Mouse (Mus musculus): ENCODE measurements at regions not wholly inside any gene's neighbourhood (a gene's known extent, or its start where the extent isn't known, plus 50 kb on each side); places are given as distances from the start of the nearest gene placed in this dataset.
A peak's percentile ranks its signal among the peaks of the same experiment; 100 is the strongest.
"Not testable (repeated sequence)": the region's sequence is repeated elsewhere in the genome, so short reads cannot be mapped to it uniquely, and the experiment has no call there.

DNA sequence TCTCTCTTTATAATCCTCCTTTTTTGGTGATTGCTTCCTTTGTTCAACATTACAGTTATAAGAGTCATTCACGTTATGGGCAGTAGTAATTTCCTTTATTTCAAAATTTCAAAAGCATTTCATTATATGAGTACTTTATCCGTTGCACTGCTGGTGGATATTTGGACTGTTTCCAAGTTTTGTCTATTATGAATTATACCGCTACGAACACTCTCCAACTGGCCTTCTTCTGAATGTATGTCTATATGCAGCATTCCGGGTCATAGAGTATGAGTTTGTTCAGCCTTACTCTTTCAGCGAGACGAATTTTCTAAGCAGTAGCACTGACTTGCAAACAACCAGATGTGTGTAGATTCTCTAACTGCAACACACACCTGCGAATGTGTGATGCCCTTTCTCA lies 57.8 kb downstream of the Dusp6 start:
- no peak for DNase-seq (ENCODE audit: extremely low spot score in 1 of 2, low spot score in 1 of 2)

DNA sequence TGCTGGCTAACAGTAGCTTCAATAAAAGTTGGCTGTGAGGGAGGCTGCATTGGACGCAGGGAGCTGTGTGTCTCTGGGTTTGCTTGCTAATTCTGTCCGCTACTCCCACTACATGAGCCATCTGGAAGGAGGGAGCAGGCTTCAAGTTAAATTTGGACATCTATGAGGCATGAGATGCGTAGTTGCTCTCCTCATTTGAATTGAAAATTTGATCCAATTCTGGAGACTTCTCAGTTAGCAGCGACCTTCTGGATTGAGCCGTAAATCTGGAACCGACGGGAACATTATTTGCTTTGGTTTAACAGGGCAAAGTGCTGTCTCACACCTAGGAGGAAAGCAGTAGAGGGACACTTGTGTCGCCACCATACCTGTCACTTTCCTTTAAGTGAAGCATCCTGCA lies 60.3 kb downstream of the Dusp6 start:
- peak; percentile 83 to 84 for DNase-seq (ENCODE audit: extremely low spot score in 1 of 2, low spot score in 1 of 2)

DNA sequence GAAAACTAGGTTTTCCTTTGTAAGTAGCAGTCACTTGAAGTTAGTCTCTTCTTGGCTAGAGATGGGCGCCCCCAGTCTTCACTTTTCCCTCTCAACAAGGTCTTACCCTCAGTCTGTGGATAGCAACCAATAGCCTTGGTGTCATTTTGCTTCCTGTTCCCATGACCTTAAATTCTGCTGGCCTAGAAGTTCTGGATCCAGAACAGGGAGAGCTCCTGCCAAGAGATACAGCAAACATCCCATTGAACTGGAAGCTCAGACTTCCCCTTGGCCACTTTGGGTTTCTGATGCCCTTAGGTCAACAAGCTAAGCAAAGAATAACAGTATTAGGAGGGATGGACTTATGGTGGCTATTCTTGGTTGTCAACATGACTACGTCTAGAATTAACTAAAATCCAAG lies 64.5 kb downstream of the Dusp6 start:
- no peak for DNase-seq (ENCODE audit: extremely low spot score in 1 of 2, low spot score in 1 of 2)

GRCm38 (mm10) chr10:99328568-99328967 lies 65.5 kb downstream of the Dusp6 start:
- DNase-seq (ENCODE audit: extremely low spot score in 1 of 2, low spot score in 1 of 2), result no peak

DNA sequence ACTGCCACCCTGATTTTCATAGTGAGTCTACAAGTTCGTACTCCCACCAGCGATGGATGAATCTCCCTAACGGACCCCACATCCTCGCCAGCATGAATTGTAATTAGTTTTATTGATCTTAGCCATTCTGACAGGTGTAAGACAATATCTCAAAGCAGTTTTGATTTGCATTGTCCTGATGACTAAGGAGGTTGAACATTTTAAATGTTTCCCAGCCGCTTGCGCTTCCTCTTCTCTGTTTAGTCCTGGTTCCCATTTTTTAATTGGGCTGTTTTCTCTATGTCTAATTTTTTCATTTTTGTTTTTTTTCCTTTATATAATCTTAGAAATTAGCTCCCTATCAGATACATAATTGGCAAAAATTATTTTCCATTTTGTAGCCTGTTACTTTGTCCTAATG lies 66.4 kb downstream of the Dusp6 start:
- no peak for DNase-seq (ENCODE audit: extremely low spot score in 1 of 2, low spot score in 1 of 2)

DNA sequence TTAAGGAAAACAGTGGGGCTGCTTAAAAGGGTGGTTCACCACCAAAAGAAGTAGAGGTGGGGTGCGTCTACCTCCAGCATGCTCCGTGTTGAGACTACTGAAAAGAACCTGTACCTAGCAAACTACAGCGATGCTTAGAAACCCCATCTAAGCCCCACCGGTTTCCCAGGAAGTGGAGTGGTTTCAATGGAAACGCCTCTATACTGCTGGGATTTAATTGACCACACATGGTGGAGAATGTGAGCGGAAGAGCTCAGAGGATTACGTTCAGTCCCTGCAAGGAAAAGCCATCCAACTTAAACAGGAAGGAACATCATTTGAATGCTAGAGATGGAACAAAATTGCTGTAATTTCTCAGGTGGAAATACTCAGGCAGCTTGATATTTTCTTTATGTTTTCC lies 67.5 kb downstream of the Dusp6 start:
- DNase-seq (ENCODE audit: extremely low spot score in 1 of 2, low spot score in 1 of 2), result no peak

GRCm38 (mm10) chr10:99331876-99332275 lies 68.8 kb downstream of the Dusp6 start:
- no peak for DNase-seq (ENCODE audit: extremely low spot score in 1 of 2, low spot score in 1 of 2)

- DNase-seq (ENCODE audit: extremely low spot score in 1 of 2, low spot score in 1 of 2), result no peak
Measured at GRCm38 (mm10) chr10:99333831-99334230, 70.8 kb downstream of the Dusp6 start.

GRCm38 (mm10) chr10:99336091-99336490 lies 73.1 kb downstream of the Dusp6 start:
- no peak for DNase-seq (ENCODE audit: extremely low spot score in 1 of 2, low spot score in 1 of 2)

DNA sequence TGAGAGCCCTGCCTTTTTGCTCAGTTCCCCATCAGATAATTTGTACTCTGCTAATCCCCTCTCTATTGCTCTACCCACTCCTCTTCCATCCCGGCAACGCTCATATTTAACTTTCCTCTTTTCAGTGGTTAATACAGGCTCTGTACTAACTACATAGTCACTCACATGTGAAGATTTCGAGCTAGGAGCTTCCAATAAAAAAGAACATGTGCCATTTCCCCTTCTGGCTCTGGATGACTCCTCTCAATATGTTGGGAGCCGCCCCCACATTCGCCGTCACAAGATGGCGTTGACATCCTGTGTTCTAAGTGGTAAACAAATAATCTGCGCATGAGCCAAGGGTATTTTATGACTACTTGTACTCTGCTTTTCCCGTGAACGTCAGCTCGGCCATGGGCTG lies 75.8 kb downstream of the Dusp6 start:
- not testable (repeated sequence) for DNase-seq (ENCODE audit: extremely low spot score in 1 of 2, low spot score in 1 of 2)

DNA sequence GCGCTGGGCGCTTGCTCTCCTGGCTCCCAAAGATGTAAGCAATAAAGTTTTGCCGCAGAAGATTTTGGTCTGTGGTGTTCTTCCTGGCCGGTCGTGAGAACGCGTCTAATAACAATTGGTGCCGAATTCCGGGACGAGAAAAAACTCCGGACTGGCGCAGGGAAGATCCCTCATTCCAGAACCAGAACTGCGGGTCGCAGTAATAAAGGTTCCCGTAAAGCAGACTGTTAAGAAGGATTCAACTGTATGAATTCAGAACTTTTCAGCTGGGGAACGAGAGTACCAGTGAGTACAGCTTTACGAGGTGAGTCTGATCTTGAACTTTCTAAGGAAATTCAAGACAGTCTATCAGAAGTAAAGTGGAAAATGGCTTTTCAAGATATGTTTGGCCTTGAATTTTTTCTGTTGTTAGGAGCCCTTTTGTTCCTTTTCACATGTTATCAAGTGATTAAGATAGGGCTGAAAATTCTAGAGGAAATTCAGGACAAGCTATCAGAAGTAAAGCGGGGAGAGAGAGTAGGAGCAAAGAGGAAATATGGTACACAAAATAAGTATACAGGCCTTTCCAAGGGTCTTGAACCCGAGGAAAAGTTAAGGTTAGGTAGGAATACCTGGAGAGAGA lies 76.4 kb downstream of the Dusp6 start:
- DNase-seq (ENCODE audit: extremely low spot score in 1 of 2, low spot score in 1 of 2), result peak; percentile 38 to 82

GRCm38 (mm10) chr10:99340057-99340456 lies 77.0 kb downstream of the Dusp6 start:
- not testable (repeated sequence) for DNase-seq (ENCODE audit: extremely low spot score in 1 of 2, low spot score in 1 of 2)

DNA sequence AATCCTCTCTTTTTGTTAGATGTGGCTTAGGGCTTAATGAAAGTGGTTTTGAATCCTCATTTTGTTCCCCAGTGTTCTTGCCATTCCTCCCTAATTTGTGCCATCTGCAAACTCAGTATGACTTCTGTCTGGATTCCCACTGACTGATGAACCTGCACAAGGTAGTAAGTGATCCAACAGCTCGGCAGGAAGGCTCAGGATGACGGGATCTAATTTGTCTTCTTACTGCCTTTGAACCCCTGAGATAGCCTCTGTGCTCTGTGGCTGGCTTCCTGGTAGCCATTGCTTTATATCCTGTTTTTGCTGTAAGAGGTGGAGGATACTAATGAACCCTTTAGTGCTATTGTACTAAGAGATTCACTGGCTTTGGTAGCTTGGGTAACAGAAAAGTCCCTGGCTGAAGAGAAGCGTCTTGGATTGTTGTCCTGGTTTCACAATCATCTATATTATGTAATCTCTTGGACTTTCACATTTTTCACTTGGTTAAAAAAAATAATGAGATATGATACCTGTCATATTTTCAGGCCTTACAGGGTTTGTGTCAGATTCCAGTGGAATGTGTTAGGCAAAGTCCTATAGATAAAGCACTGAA lies 86.2 kb downstream of the Dusp6 start:
- DNase-seq (ENCODE audit: extremely low spot score in 1 of 2, low spot score in 1 of 2), result no peak

- DNase-seq (ENCODE audit: extremely low spot score in 1 of 2, low spot score in 1 of 2), result no peak
Measured at GRCm38 (mm10) chr10:99353541-99354292, 90.7 kb downstream of the Dusp6 start.

- DNase-seq (ENCODE audit: extremely low spot score in 1 of 2, low spot score in 1 of 2), result no peak
Measured at GRCm38 (mm10) chr10:99354352-99354751, 91.3 kb downstream of the Dusp6 start.

GRCm38 (mm10) chr10:99355303-99355702 lies 92.3 kb downstream of the Dusp6 start:
- no peak for DNase-seq (ENCODE audit: extremely low spot score in 1 of 2, low spot score in 1 of 2)

DNA sequence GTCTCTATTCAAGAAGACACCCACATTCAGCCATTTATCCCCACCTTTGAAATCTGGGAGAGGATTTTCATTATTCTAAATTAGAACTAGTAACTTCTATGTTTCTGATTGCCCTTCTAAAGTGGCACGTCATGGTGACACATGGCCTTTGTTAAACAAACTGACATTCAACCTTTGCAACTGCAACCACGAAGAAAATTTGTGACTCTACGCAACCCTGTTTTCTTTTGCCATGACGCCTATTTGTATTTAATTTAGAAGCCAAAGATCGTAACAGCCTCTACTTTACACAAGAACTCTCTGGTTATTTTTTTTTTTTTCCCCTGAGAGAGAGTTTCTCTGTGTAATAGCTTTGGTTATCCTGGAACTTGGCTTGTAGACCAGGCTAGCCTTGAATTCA lies 93.2 kb downstream of the Dusp6 start:
- no peak for DNase-seq (ENCODE audit: extremely low spot score in 1 of 2, low spot score in 1 of 2)

DNA sequence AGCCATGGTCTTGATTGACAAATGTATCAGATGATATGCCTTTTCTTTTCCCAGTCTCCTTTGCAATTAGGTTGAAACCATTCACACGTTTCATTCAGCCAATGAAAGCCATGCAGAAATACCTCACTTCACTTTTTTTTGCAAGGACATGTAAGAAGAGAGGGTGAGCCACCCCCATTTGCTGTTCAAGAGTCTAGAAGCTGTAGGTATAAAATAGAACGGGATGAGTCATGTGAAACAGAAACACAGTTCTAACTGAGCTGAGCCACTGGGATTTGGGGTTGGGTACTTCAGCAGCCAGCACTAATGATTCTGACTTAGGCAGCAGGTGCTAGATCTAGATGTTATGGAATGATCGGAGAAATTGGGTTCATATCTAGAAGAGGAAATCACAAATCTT lies 93.9 kb downstream of the Dusp6 start:
- peak; percentile 35 to 65 for DNase-seq (ENCODE audit: extremely low spot score in 1 of 2, low spot score in 1 of 2)

GRCm38 (mm10) chr10:99357347-99357746 lies 94.3 kb downstream of the Dusp6 start:
- DNase-seq (ENCODE audit: extremely low spot score in 1 of 2, low spot score in 1 of 2), result no peak

DNA sequence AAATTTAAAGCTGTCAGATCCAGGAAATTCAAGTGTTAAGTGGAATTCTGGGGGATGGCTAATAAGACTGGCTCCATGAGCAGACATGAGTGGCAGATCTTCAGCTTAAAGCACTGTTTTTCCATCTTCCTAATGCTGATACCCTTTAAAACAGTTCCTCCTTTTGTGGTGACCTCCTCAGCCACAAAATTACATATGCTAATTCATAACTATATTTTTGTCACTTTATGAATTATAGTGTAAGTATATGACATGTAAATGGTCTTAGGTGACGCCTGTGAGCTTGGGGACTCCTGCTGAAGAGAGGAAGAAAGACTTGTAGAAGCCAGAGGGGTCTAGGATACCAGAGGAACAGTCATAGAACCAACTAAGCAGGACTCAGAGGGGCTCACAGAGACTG lies 95.2 kb downstream of the Dusp6 start:
- DNase-seq (ENCODE audit: extremely low spot score in 1 of 2, low spot score in 1 of 2), result no peak

DNA sequence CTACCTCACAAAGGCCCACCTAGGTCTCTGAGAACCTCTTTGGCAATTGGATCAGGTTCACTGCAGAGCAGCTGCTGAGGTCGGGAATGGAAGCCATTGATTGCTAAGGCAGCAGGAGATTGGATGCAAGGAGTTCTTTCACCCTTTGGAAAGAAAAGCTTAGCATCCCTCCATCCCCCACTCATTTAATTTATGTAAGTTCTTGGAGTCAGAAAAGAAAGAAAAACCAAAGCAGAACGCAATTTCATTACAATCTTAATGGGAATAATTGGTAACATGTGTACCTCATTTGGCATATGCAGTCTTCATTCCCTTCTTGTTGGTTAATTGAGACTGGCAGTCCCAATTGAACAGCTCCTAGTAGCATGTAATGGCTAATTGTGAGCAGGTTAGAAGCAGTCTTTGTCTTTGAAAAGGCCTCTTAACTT lies 96.4 kb downstream of the Dusp6 start:
- no peak for DNase-seq (ENCODE audit: extremely low spot score in 1 of 2, low spot score in 1 of 2)

GRCm38 (mm10) chr10:99360601-99361000 lies 97.6 kb downstream of the Dusp6 start:
- not testable (repeated sequence) for DNase-seq (ENCODE audit: extremely low spot score in 1 of 2, low spot score in 1 of 2)
